Mouse (Mus musculus): Measurements from ENCODE around the gene Zfp953. TPM values are rescaled to one million over a fixed set of nuclear protein-coding genes. Genes with fewer than 3 reads are reported as not detected.

Gene Zfp953
- polyA plus RNA-seq (2015; fragmentation: Nextera tagmentation; extraction: Ambion mirVana): 0.37 and 0.41 TPM in 2 replicates

DNA sequence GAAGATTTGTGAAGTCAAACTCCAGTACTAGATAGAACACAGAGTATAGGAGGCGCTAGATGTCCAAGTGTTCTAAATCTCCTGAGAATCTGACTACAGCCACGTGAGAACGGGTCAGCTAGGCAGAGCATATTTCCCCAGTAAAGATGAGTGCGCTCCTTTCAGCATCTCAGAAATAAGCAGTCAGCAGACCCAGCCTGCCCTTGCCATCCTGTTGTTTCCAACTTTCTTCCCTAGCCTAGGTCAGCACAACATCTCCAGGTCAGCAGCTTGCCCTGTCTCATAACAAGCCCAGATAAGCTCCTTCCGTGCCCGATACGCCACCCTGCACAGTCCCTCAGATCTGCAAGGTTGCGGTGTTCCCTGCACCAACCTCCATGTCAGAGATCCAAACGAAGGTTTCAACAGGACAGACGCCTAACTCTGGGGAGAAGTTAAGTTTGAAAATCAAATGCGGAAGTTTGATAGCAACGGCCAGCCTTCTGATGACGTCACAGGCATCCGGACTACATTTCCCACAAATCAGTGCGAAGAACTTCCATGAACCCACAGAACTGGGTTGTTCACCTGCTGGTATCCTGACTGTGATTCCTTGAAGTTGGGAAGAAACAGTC, at the start of gene Zfp953, which contains the start of gene Gm28044:
Gene Zfp953 (minus strand): TSS at position 475 of the 614 bp plus-strand sequence.
Gene Gm28044 (minus strand): TSS at position 406 of the 614 bp plus-strand sequence.

DNA sequence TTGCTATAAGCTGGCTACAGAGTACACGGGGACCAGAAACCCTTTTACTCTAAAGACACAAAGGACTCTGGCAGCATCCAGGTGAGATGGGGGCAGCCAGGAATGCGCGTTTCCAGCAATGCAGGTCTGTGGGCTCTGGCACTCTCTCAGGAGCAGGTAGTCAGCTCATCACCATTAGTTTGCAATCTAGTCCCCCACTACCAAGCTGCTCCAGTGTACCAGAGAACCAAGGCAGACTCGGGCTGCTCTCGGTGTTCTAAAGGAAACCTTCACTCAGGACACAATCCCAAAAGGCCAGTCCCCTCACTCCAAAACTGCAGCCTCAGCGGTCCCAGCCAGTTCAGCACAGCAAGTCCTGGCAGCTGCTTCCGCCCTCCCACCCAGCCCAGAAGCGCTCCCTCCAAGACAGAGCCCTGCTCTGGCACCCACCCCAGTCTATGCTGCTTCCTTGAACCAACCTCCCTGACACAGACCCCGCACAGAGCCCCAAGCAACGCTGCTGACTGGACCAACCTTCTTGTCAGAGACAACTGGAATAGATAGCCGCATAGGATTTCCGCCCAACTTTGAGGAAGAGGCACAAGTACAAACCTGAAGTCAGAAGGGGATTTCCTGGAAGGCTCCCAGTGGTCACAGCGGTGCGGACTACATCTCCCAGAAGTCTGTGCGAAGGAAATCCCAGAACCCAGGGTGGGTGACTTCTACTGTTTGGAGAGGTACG, 38.9 kb upstream of the Zfp953 start, which contains the start of gene Zfp429:
Gene Zfp429 (minus strand): TSS at position 637 of the 721 bp plus-strand sequence.

GRCm38 (mm10) chr13:67375050-67375911, 14.9 kb upstream of the Zfp953 start, which contains the start of the genes Gm28041 and Zfp456:
Gene Gm28041, minus strand, starts transcription at chr13:67375733.
Gene Zfp456, minus strand, starts transcription at chr13:67375810.

GRCm38 (mm10) chr13:67332019-67332724, 28.2 kb downstream of the Zfp953 start, which contains the start of gene Zfp595:
Gene Zfp595, minus strand, starts transcription at chr13:67332570.

DNA sequence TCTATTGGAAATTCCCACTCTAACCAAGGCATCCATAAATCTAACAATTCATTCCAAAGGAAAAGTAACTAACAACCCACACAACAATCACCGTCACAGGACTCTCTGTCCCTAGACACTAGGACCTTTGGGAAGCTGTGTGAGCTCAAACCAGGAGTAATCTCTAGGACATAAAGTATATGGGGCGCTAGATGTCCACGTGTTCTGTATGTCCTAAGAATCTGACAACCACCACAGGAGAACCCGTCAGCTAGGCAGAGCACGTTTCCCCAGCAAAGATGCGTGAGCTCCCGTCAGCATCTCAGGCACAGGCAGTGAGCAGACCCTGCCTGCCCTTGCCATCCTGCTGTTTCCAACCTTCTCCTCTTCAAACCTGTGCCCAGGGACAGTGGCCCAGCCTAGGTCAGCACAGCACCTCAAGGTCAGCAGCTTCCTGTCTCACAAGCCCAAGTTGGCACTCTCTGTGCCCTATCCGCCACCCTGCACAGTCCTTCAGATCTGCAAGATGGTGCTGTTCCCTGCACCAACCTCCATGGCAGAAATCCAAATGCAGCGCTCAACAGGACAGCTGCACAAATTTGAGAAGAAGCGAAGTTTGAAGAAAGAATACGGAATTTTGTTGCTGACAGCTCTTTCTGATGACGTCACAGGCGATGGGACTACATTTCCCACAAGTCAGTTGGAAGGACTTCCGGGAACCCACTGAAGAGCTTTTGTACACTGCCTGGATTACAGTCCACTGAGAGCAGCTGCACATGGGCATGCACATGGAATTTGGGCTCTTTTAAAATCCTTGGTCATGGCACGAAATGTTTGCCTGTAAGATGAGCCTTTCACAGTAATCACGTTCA, 54.4 kb downstream of the Zfp953 start, which contains the start of gene Zfp457:
Gene Zfp457 (minus strand): TSS at position 664 of the 851 bp plus-strand sequence.

Other genes starting within 250 kb of the Zfp953 start
- 0.18 TPM in 1 of 2 replicates, not detected in the other for gene Rslcan18, start 244.3 kb downstream of the Zfp953 start, polyA plus RNA-seq (2015; fragmentation: Nextera tagmentation; extraction: Ambion mirVana)
- gene Zfp759, start 238.9 kb downstream of the Zfp953 start, polyA plus RNA-seq (2015; fragmentation: Nextera tagmentation; extraction: Ambion mirVana): 1.0 TPM in 2 replicates
- 2.4 and 2.6 TPM in 2 replicates for gene Rsl1, start 187.4 kb downstream of the Zfp953 start, polyA plus RNA-seq (2015; fragmentation: Nextera tagmentation; extraction: Ambion mirVana)
- gene Zfp455, start 166.1 kb downstream of the Zfp953 start, polyA plus RNA-seq (2015; fragmentation: Nextera tagmentation; extraction: Ambion mirVana): 0.56 and 0.71 TPM in 2 replicates
- gene Zfp458, start 82.1 kb downstream of the Zfp953 start, polyA plus RNA-seq (2015; fragmentation: Nextera tagmentation; extraction: Ambion mirVana): 0.56 and 0.71 TPM in 2 replicates
- gene Zfp457, start 54.1 kb downstream of the Zfp953 start, polyA plus RNA-seq (2015; fragmentation: Nextera tagmentation; extraction: Ambion mirVana): 0.34 and 0.73 TPM in 2 replicates
- gene Zfp595, start 28.0 kb downstream of the Zfp953 start, polyA plus RNA-seq (2015; fragmentation: Nextera tagmentation; extraction: Ambion mirVana): 0.62 and 0.69 TPM in 2 replicates
- not detected in 2 replicates for gene Gm28044, start 69 bp downstream of the Zfp953 start, polyA plus RNA-seq (2015; fragmentation: Nextera tagmentation; extraction: Ambion mirVana)
- gene Gm28041, start 15.1 kb upstream of the Zfp953 start, polyA plus RNA-seq (2015; fragmentation: Nextera tagmentation; extraction: Ambion mirVana): 0.19 TPM in 1 of 2 replicates, not detected in the other
- 0.22 and 0.65 TPM in 2 replicates for gene Zfp456, start 15.2 kb upstream of the Zfp953 start, polyA plus RNA-seq (2015; fragmentation: Nextera tagmentation; extraction: Ambion mirVana)
- 1.6 and 3.1 TPM in 2 replicates for gene Zfp429, start 39.2 kb upstream of the Zfp953 start, polyA plus RNA-seq (2015; fragmentation: Nextera tagmentation; extraction: Ambion mirVana)
- 0.06 and 0.13 TPM in 2 replicates for gene Zfp459, start 60.8 kb upstream of the Zfp953 start, polyA plus RNA-seq (2015; fragmentation: Nextera tagmentation; extraction: Ambion mirVana)
- 3.9 and 5.3 TPM in 2 replicates for gene Zfp874a, start 91.0 kb upstream of the Zfp953 start, polyA plus RNA-seq (2015; fragmentation: Nextera tagmentation; extraction: Ambion mirVana)
- 1.8 and 2.6 TPM in 2 replicates for gene Zfp874b, start 123.7 kb upstream of the Zfp953 start, polyA plus RNA-seq (2015; fragmentation: Nextera tagmentation; extraction: Ambion mirVana)
- gene Zfp58, start 139.9 kb upstream of the Zfp953 start, polyA plus RNA-seq (2015; fragmentation: Nextera tagmentation; extraction: Ambion mirVana): 4.0 and 4.8 TPM in 2 replicates
- not detected in 2 replicates for gene Gm26965, start 165.5 kb upstream of the Zfp953 start, polyA plus RNA-seq (2015; fragmentation: Nextera tagmentation; extraction: Ambion mirVana)
- gene Zfp87, start 165.6 kb upstream of the Zfp953 start, polyA plus RNA-seq (2015; fragmentation: Nextera tagmentation; extraction: Ambion mirVana): 11.6 and 13.0 TPM in 2 replicates
- gene Zfp748, start 193.2 kb upstream of the Zfp953 start, polyA plus RNA-seq (2015; fragmentation: Nextera tagmentation; extraction: Ambion mirVana): 2.9 and 3.0 TPM in 2 replicates
- 1.2 and 1.8 TPM in 2 replicates for gene Zfp729b, start 249.1 kb upstream of the Zfp953 start, polyA plus RNA-seq (2015; fragmentation: Nextera tagmentation; extraction: Ambion mirVana)